Mouse (Mus musculus) natural killer cell, adult 2 months (primary cell): ENCODE measurements around the gene Stk40.

ENCODE experiments used
- DNase-seq, 2 experiments: peaks; one replicate each; pipeline ENCODE4 v3.0.0; 2022; ENCODE audit warnings: low spot score in 2 of 2

Gene Stk40

GRCm38 (mm10) chr4:126120506-126120905, 16.7 kb downstream of the Stk40 start:
- no peak for DNase-seq

GRCm38 (mm10) chr4:126123309-126124040, 19.7 kb downstream of the Stk40 start:
- no peak for DNase-seq

DNA sequence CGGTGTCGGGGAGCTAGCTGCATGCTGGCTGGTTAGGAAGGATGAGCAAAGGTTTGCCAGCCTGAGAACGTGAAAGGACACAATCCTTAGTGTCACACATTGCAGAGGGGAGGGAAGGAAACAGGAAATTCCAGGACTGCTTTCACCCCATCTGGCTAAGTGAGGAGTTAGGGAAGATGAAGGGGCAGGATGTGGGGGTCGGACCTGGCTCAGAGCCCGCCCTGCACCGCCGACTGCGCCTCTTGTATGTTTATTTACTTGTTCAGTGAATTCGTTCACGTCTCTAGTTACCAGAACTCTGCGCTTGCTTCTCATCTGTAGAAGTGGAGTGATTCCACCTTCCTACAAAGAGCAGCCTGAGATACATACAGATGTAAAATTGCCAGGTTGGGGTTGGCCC, 26.7 kb downstream of the Stk40 start:
- no peak for DNase-seq

GRCm38 (mm10) chr4:126131290-126132121, 27.7 kb downstream of the Stk40 start:
- no peak for DNase-seq

DNA sequence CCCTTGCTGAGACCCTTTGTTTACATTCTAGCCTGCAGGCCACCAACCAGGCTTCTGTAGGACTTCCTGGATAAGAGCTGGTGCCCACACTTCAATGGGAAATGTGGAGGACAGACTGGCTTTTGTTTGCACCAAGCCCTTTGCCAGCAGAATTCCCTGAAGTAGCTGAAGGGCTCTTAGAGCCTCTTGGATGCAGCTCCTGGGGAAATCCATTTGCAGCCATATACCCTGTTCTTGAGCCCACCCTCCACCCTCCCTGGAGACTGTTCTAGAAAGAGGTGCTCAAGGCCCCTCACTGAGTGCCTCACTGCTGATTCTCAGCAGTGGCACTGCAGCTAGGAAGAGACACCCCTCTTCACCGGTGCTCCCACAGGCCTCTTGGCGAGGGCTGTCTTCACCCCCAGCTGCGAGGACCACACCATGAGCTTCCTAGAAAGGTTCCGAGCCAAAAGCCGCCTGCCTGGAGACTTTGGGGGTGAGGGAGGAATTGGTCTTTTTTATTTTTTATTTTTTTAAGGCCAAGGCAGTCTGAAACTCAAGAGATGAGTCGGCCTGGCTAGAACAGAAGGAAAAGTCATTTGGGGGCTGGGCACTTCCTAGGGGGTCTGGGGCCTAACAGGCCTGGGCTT, 29.0 kb downstream of the Stk40 start:
- DNase-seq, result no peak

- DNase-seq, result no peak
Observed at GRCm38 (mm10) chr4:126134236-126134635, 30.5 kb downstream of the Stk40 start.

DNA sequence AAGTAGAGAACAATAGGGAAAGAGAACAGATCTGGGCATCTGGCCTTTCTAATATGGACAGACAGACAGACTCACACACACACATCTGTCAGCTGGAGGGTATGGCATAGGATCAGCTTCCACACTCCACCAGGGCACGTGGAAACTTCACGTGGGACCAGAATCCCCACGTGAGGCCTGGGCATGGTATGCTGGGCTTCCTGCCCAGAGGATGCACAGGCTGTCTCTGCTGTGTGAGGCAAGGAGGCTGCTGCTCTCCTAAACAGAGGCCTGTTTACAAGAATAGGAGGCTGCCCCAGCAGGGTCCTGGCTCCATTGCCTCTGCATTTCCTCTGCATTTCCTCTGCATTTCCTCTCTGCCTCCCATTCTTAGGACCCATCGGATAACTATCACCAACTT, 30.9 kb downstream of the Stk40 start:
- DNase-seq, result no peak

- DNase-seq, result no peak
Observed at GRCm38 (mm10) chr4:126137773-126138172, 34.0 kb downstream of the Stk40 start.

GRCm38 (mm10) chr4:126141021-126141420, 37.3 kb downstream of the Stk40 start:
- DNase-seq, result no peak

- DNase-seq, result no peak
Observed at GRCm38 (mm10) chr4:126145396-126145795, 41.6 kb downstream of the Stk40 start.

DNA sequence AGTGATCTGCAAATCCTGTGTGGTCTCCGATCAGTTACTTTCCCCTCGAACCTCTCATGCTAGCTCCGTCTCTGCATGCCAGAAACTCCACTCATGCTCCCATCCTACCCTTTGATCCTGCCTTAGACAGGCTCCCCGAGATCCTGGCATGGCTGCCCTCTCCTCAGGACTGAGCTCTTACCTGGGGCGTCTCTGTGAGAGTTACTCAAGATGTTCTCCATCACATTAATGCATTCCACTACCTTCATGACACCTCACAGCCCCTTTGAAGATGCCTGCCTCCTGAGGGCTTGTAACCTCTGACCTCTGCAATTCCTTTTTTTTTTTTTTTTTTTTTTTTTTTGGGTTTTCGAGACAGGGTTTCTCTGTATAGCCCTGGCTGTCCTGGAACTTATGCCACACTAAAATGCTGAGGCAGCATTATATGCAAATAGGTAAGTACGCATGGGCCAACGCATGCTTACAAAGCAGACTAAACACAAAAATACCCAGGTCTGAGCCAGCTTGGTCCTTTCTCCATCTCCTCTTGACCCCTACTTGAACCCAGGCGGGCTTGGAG, 43.3 kb downstream of the Stk40 start:
- no peak for DNase-seq

GRCm38 (mm10) chr4:126147533-126148160, 43.9 kb downstream of the Stk40 start, which contains the start of gene Eva1b:
Gene Eva1b, plus strand, starts transcription at chr4:126147744.
- no peak for DNase-seq

GRCm38 (mm10) chr4:126148161-126148961, 44.6 kb downstream of the Stk40 start:
- DNase-seq, result peak; percentile 14 to 35

DNA sequence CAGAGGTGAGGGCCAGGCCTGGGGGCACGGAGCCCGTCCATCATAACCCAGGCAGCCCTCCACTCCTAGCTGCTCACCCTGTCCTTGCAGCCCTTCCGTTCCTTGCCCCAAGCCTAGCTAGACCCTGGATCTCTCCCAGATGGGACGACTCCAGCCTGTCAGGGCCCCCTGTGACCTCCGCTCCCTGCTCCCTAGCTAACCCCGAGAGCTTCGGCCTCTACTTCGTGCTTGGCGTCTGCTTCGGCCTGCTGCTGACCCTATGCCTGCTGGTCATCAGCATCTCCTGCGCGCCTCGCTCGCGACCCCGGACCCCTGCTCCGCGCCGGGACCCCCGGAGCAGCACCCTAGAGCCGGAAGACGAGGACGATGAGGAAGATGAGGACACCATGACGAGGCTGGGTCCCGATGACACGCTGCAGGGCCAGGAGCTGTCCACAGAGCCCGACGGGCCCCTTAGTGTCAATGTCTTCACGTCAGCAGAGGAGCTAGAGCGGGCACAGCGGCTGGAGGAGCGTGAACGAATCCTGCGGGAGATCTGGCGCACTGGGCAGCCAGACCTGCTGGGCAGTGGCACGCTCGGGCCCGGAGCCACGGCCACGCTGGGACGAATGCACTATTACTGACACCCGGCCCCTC, 45.4 kb downstream of the Stk40 start:
- DNase-seq, result no peak

DNA sequence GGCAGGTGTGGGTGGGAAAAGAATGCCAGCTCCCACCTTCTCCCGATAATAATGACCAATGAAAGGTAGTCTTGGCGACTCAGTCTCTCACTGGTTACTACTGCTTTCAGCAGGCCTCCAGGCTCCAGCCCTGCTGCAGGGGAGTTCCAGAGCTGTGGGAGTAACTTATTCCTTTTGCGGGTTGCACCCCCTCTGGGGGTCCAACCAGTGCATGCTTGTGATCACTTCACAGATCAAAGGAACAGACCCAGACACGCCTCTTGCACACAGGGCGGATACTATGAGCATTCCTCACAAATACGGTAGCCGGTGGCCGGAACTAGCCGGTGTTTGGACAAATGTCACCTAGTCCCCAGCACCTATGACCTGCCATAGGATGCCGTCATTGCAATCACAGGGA, 46.0 kb downstream of the Stk40 start:
- DNase-seq, result no peak

DNA sequence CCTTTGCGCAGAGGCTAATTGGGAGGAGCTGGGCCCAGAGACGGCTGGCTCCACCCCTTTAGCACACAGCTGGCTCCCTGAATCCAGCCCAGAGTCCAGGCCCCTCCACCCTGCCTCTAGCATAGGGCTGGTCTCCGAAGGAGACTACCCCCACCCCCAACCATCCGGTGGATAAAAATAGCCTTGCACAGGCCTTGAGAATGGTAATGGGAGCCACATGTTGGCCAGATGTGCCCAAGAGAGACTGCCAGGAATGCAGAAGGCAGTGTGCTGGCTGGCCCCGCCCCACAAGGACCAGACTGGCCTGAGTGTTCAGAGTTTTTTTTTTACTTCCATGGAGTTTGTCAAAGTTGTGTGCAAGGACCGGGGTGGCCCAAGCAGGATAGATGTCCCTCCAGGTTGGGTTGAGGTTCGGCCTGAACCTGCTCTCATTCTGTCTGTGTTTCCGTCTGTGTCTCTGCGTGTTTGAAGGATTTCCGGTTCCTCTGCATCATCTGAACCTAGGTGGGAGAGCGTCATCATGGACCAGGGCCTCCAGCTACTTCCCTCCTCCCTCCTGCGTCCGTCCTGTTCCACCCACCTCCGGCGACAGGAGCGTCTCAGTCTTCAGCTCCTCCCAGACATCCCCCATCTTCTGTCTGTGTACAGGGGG, 46.7 kb downstream of the Stk40 start:
- DNase-seq, result no peak

DNA sequence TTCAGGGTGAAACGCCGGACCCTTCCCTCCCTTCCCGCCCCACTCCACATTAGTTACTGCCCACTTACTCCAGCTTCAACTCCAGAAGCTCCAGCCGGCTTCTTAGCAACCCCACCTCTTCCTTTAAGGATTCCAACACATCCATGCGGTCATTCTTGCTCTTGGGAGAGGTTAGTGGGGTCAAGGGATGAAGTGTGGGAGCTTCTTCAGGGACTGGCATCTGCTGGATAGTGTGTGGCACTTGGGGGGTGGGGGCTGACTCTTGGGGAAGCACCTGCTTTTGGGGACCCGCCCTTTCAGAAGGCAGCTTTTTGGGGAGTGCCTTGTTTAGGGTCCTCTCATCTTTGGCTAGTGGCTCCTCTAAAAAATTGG, 47.2 kb downstream of the Stk40 start:
- DNase-seq, result no peak

DNA sequence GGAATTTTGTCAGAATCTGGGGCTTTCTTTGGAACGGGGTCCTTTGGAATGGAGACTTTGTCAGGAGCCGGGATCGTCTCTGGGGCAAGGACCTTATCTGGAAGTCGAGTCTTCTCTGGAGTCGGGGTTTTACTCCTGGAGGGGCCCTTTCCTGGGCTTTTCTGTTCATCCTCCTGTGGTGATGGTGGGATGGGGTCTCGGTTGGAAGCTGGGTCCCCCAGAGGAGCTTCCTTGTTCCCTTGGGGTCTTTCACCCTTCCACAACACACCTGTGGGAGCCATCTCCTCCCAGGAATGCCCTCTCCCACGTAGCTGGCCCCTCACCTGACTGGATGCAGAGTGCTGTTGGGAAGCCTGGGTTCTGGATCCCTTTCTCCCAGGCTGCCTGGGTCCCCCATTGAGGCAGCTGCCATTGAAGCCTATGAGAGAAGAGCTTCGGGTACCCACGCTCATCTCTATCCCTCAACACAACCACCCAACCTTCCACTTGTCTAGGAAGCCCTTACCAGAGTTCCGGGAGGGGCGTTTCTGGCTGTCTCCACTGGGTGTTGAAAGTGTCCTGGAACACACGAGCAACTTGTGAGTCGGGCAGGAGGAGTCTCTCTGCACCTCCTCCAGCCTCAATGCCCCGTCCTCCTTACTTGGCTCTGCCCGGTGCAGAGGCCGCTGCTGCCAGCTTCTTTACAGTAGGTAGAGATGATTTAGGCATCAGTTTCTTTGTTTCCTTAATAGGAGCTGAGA, 48.1 kb downstream of the Stk40 start:
- DNase-seq, result no peak

- DNase-seq, result no peak
Observed at GRCm38 (mm10) chr4:126152864-126153263, 49.1 kb downstream of the Stk40 start.
